Mouse (Mus musculus): ENCODE results near the gene Bbs9.
A peak's percentile ranks its signal among the peaks of the same experiment; 100 is the strongest.

The Bbs9 gene

GRCm38 (mm10) chr9:22468170-22468898, 7.2 kb upstream of the Bbs9 start:
- DNase-seq (ENCODE audit: low read depth), result peak; percentile 90

- no peak for DNase-seq (ENCODE audit: low read depth)
Observed at GRCm38 (mm10) chr9:22468899-22469259, 6.6 kb upstream of the Bbs9 start.

- DNase-seq (ENCODE audit: low read depth), result no peak
Observed at GRCm38 (mm10) chr9:22469643-22470042, 5.9 kb upstream of the Bbs9 start, which contains the start of gene Rp9. TSS of gene Rp9 (minus strand) at chr9:22469743.

- DNase-seq (ENCODE audit: low read depth), result peak; percentile 49
Observed at GRCm38 (mm10) chr9:22476265-22476664, 750 bp downstream of the Bbs9 start.

GRCm38 (mm10) chr9:22478946-22479345, 3.4 kb downstream of the Bbs9 start:
- DNase-seq (ENCODE audit: low read depth), result no peak

- no peak for DNase-seq (ENCODE audit: low read depth)
Observed at GRCm38 (mm10) chr9:22483866-22484561, 8.5 kb downstream of the Bbs9 start.

- DNase-seq (ENCODE audit: low read depth), result no peak
Observed at GRCm38 (mm10) chr9:22484562-22485308, 9.2 kb downstream of the Bbs9 start.

GRCm38 (mm10) chr9:22486211-22486610, 10.7 kb downstream of the Bbs9 start:
- no peak for DNase-seq (ENCODE audit: low read depth)

- DNase-seq (ENCODE audit: low read depth), result no peak
Observed at GRCm38 (mm10) chr9:22488963-22489362, 13.4 kb downstream of the Bbs9 start.

- DNase-seq (ENCODE audit: low read depth), result no peak
Observed at GRCm38 (mm10) chr9:22494203-22494807, 18.8 kb downstream of the Bbs9 start.

GRCm38 (mm10) chr9:22495133-22495532, 19.6 kb downstream of the Bbs9 start:
- DNase-seq (ENCODE audit: low read depth), result no peak

GRCm38 (mm10) chr9:22497021-22497767, 21.7 kb downstream of the Bbs9 start:
- DNase-seq (ENCODE audit: low read depth), result no peak

GRCm38 (mm10) chr9:22502972-22503371, 27.5 kb downstream of the Bbs9 start:
- DNase-seq (ENCODE audit: low read depth), result no peak

- no peak for DNase-seq (ENCODE audit: low read depth)
Observed at GRCm38 (mm10) chr9:22503581-22503980, 28.1 kb downstream of the Bbs9 start.

GRCm38 (mm10) chr9:22505574-22505973, 30.1 kb downstream of the Bbs9 start:
- DNase-seq (ENCODE audit: low read depth), result no peak

GRCm38 (mm10) chr9:22515076-22515475, 39.6 kb downstream of the Bbs9 start:
- no peak for DNase-seq (ENCODE audit: low read depth)

- DNase-seq (ENCODE audit: low read depth), result peak; percentile 55
Observed at GRCm38 (mm10) chr9:22518394-22519041, 43.0 kb downstream of the Bbs9 start.

- DNase-seq (ENCODE audit: low read depth), result no peak
Observed at GRCm38 (mm10) chr9:22523460-22523859, 47.9 kb downstream of the Bbs9 start.

- no peak for DNase-seq (ENCODE audit: low read depth)
Observed at GRCm38 (mm10) chr9:22530734-22531489, 55.4 kb downstream of the Bbs9 start.

- DNase-seq (ENCODE audit: low read depth), result no peak
Observed at GRCm38 (mm10) chr9:22532112-22532511, 56.6 kb downstream of the Bbs9 start.
